Mouse (Mus musculus): ENCODE data around the gene Top3b. TPM values are rescaled to one million over a fixed set of nuclear protein-coding genes. Genes with fewer than 3 reads are reported as not detected.

Gene Top3b
- polyA plus RNA-seq (2012; rRNA removed): 55.2 and 60.0 TPM in 2 replicates

DNA sequence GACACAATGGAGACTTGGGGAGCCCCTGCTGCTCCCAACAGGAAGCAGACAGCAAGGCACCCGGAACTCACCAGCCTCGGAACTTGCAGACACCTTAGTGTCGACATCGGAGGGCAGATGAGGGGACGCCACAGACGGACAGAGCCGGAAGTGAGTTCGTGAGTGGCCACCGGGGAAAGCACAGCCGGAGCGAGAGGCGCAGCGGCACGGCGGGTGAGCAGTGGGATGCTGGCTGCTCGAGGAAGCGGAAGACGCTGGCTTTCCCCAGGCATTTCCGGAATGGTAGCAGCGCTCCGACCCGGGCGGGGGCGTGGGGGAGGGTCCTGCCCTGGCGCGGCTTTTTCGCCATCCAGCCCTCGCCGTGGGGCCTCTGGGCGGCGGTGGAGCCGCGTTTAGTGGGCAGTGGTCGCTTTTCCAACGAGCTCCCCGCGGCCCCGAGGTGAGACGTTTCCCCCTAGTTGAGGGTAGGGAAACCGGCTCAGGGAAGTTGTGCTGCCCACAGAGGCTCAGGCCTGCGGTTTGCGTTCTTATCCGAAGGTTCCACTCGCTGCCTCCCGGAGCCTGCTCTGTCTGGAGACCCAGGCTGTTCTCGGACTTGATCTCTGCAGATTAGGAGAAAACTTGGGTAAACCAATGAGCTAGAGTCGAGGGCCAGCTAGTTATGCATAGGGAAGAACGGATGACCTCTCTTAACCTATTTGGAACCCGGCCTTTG, at the start of gene Top3b, which contains the start of gene Vpreb1:
Gene Top3b, plus strand, starts transcription at position 120 of the 715 bp plus-strand sequence.
Gene Vpreb1, minus strand, starts transcription at position 227 of the 715 bp plus-strand sequence.

GRCm38 (mm10) chr16:16828757-16829615, 41.5 kb upstream of the Top3b start, which contains the start of gene Spag6l:
TSS of gene Spag6l (minus strand) at chr16:16829456.

GRCm38 (mm10) chr16:16863978-16864377, 6.6 kb upstream of the Top3b start, which contains the start of gene Igll1:
TSS of gene Igll1 (minus strand) at chr16:16863985.

DNA sequence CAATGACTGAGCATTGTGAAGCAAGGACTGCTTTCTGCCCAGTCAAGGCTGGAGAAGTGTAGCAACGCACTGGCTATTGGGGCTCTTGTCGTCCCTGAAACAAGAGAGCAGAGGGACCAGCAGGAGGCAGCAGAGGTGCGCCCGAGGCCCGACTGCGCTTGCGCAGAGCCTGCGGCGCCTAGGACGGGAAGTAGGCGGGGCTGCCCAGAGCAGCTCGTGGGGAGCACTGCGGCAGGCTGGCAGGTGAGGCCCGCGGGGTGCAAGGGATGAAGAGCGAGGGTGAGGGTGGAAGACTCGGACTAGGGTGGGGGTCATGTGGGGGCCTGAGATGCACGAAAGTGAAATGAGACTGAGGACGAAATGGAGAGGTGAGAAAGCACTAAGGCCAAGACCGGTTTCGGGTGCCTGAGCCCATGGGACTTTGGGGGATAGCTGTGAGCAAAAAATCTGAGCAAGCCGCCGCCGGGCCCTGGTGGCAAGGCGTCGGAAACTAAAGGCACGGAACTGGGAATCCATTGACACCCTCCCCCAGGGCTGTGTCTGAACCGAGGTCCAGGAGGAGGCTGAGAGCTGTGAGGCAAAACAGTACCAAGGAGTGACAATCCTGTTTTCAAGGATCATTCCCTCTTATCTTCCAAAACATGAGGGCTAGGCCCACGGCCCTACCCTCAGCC, 26.0 kb downstream of the Top3b start, which contains the start of gene Ppm1f:
Gene Ppm1f, plus strand, starts transcription at position 88 of the 674 bp plus-strand sequence.

Other genes with a start within 250 kb of the Top3b start
- gene Olfr19, start 194.3 kb upstream of the Top3b start, polyA plus RNA-seq (2012; rRNA removed): not detected in 2 replicates
- gene Spag6l, start 41.3 kb upstream of the Top3b start, polyA plus RNA-seq (2012; rRNA removed): 0.44 and 0.49 TPM in 2 replicates
- not detected in 2 replicates for gene Igll1, start 6.8 kb upstream of the Top3b start, polyA plus RNA-seq (2012; rRNA removed)
- gene Vpreb1, start 107 bp downstream of the Top3b start, polyA plus RNA-seq (2012; rRNA removed): 3.9 and 5.7 TPM in 2 replicates
- 5.5 and 5.9 TPM in 2 replicates for gene Ppm1f, start 25.7 kb downstream of the Top3b start, polyA plus RNA-seq (2012; rRNA removed)
- gene Mapk1, start 112.6 kb downstream of the Top3b start, polyA plus RNA-seq (2012; rRNA removed): 35.3 and 46.0 TPM in 2 replicates
- 0.49 and 0.68 TPM in 2 replicates for gene Ypel1, start 199.0 kb downstream of the Top3b start, polyA plus RNA-seq (2012; rRNA removed)
- 69.8 and 71.2 TPM in 2 replicates for gene Ppil2, start 240.5 kb downstream of the Top3b start, polyA plus RNA-seq (2012; rRNA removed)

Data from colon, adult 2 months (tissue).